Mouse (Mus musculus): ENCODE data around the gene Cass4. TPM values are rescaled to one million over a fixed set of nuclear protein-coding genes. Genes with fewer than 3 reads are reported as not detected.

Cass4 gene
- polyA plus RNA-seq (2021; fragmentation: Nextera tagmentation), result 0.25 and 0.26 TPM in 2 replicates
- long read RNA-seq, experiment 1, partial matches to known transcripts, result 0 of 5 reads
- long read RNA-seq, experiment 1, other reads (novel, unspliced or antisense), result 2 of 5 reads
- long read RNA-seq, experiment 2, partial matches to known transcripts, result 0 of 1 reads
- long read RNA-seq, experiment 2, other reads (novel, unspliced or antisense), result 1 of 1 reads

GRCm38 (mm10) chr2:172393391-172394051, at the start of gene Cass4:
Gene Cass4, plus strand, starts transcription at chr2:172393794.

GRCm38 (mm10) chr2:172345258-172345738, 48.3 kb upstream of the Cass4 start, which contains the start of gene Fam210b:
Gene Fam210b, plus strand, starts transcription at chr2:172345565.

GRCm38 (mm10) chr2:172370411-172371223, 23.0 kb upstream of the Cass4 start, which contains the start of the genes Aurka and Cstf1:
Gene Aurka, minus strand, starts transcription at chr2:172370535.
Gene Cstf1, plus strand, starts transcription at chr2:172370681.

GRCm38 (mm10) chr2:172439843-172440639, 46.4 kb downstream of the Cass4 start, which contains the start of gene Rtf2:
Gene Rtf2, plus strand, starts transcription at chr2:172440556.

GRCm38 (mm10) chr2:172458496-172458895, 64.9 kb downstream of the Cass4 start, which contains the start of gene Gcnt7:
Gene Gcnt7, minus strand, starts transcription at chr2:172458596.

GRCm38 (mm10) chr2:172472318-172472717, 78.7 kb downstream of the Cass4 start, which contains the start of gene Fam209:
Gene Fam209, plus strand, starts transcription at chr2:172472520.

Other genes with a start within 250 kb of the Cass4 start
- gene Mc3r, start 145.3 kb upstream of the Cass4 start, polyA plus RNA-seq (2021; fragmentation: Nextera tagmentation), result 0.10 and 0.14 TPM in 2 replicates
- gene Fam210b, start 48.2 kb upstream of the Cass4 start, polyA plus RNA-seq (2021; fragmentation: Nextera tagmentation), result 10.3 and 14.6 TPM in 2 replicates
- gene Aurka, start 23.3 kb upstream of the Cass4 start, polyA plus RNA-seq (2021; fragmentation: Nextera tagmentation), result 1.0 and 1.2 TPM in 2 replicates
- 23.5 and 27.0 TPM in 2 replicates for gene Cstf1, start 23.1 kb upstream of the Cass4 start, polyA plus RNA-seq (2021; fragmentation: Nextera tagmentation)
- 77.6 and 78.7 TPM in 2 replicates for gene Rtf2, start 46.8 kb downstream of the Cass4 start, polyA plus RNA-seq (2021; fragmentation: Nextera tagmentation)
- not detected in 2 replicates for gene Gcnt7, start 64.8 kb downstream of the Cass4 start, polyA plus RNA-seq (2021; fragmentation: Nextera tagmentation)
- not detected in 2 replicates for gene Fam209, start 78.7 kb downstream of the Cass4 start, polyA plus RNA-seq (2021; fragmentation: Nextera tagmentation)
- gene Tfap2c, start 155.8 kb downstream of the Cass4 start, polyA plus RNA-seq (2021; fragmentation: Nextera tagmentation), result 0.04 TPM in 1 of 2 replicates, not detected in the other